Mouse (Mus musculus) frontal cortex, adult (tissue): ENCODE measurements around the gene Th.

Experiments
- ATAC-seq: cut with Nextera tagmentation; 2 replicates; pipeline ENCODE4 v1.9.2; 2017; ENCODE audit warnings: mild to moderate bottlenecking, moderate library complexity, mixed read lengths; ENCODE audit not compliant: low TSS enrichment

The Th gene

GRCm38 (mm10) chr7:142902931-142903330, 28.0 kb downstream of the Th start:
- ATAC-seq: no peak

- no peak for ATAC-seq
Observed at GRCm38 (mm10) chr7:142901774-142902173, 29.2 kb downstream of the Th start.

GRCm38 (mm10) chr7:142899872-142900271, 31.1 kb downstream of the Th start:
- ATAC-seq: no peak

- ATAC-seq: no peak
Observed at GRCm38 (mm10) chr7:142897471-142897870, 33.5 kb downstream of the Th start.

- no peak for ATAC-seq
Observed at GRCm38 (mm10) chr7:142895901-142896665, 34.8 kb downstream of the Th start.

GRCm38 (mm10) chr7:142895223-142895840, 35.6 kb downstream of the Th start:
- no peak for ATAC-seq

- ATAC-seq: peak; percentile 52; the same call in 1 of the 2 replicates
Observed at GRCm38 (mm10) chr7:142894669-142895068, 36.3 kb downstream of the Th start.

- ATAC-seq: no peak
Observed at GRCm38 (mm10) chr7:142893721-142894639, 36.9 kb downstream of the Th start.

GRCm38 (mm10) chr7:142893296-142893695, 37.6 kb downstream of the Th start:
- ATAC-seq: no peak

GRCm38 (mm10) chr7:142869419-142870163, 61.3 kb downstream of the Th start:
- no peak for ATAC-seq

- ATAC-seq: peak; percentile 64
Observed at GRCm38 (mm10) chr7:142850681-142851080, 80.2 kb downstream of the Th start.
